Mouse (Mus musculus): Measurements from ENCODE around the gene Carnmt1.

Gene Carnmt1

DNA sequence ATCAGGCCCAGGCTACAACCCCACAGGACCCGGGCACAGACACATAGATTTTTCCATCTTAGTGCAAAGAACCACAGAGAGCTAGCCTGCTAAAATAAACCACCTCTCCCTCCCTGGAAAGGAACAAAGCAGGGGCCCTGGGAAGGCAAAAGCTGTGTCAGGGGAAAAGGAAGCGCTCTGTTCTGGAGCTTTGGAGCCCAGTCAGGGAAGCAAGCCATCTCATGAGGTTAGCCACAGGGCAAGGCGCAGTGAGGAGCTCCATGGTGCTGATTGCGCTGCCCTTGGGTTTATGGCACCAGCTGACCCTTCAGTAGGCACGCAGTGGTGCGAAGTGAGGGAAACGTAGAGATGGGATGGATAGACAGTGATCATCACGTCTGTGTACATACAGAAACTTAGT, 16.2 kb upstream of the Carnmt1 start:
- no peak for DNase-seq (ENCODE audit: low spot score in 2 of 2)

DNA sequence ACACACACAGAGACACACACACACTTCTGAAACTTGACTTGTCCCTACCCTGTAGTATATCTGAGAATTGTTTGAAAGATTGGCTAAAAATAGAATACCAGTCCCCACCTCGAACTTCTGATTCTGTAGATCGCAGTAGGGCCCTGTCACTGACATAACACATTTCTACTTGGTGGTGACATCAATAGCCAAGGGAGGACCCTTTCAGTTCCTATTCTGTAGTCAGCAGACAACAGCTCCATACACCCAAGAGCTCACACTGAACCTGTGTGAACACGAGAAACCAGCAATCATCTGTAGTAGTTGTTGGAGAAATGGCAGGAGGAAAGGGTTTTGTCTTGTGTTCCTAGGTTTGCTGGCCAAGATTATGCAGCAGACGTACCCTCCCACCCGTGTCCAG, 15.6 kb upstream of the Carnmt1 start:
- no peak for DNase-seq (ENCODE audit: low spot score in 2 of 2)

GRCm38 (mm10) chr19:18655999-18656398, 14.6 kb upstream of the Carnmt1 start:
- DNase-seq (ENCODE audit: low spot score in 2 of 2): no peak

DNA sequence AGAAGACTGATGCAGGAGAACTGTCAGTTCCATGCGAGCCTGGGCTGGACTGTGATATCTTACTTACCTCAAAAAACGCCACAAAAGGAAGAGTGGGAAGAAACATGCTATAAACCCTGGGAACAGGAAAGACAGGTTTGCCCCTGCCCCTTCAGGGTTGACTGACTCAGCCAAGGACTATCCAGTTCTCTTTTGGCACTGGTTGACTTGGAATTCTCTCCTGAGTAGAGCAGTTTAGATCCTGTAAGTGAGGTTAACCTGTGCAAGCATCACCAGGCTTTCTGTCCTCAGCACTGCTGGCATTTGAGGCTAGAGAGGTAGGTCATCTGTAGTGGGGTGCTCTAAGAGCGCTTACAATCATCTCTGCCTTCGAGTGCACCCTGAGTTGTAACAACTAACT, 12.1 kb upstream of the Carnmt1 start:
- DNase-seq (ENCODE audit: low spot score in 2 of 2): no peak

DNA sequence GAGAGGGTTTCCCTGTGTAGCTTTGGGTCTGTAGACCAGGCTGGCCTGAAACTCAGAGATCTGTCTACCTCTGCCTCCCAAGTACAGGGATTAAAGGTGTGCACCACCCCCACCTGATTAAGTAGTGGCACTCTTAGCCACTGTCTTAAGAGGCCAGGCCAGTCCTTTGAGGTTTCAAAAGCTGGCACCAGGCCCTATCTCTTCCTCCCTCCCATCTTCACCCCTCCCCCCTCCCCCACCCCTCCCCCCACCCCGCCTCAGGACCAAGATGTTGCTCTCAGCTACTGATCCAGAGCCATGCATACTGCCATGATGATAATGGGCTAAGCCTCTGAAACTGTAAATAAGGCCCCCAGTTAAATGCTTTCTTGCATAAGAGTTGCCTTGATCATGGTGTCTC, 11.2 kb upstream of the Carnmt1 start:
- no peak for DNase-seq (ENCODE audit: low spot score in 2 of 2)

- DNase-seq (ENCODE audit: low spot score in 2 of 2): no peak
Measured at GRCm38 (mm10) chr19:18660466-18660865, 10.1 kb upstream of the Carnmt1 start.

GRCm38 (mm10) chr19:18661683-18662082, 8.9 kb upstream of the Carnmt1 start:
- no peak for DNase-seq (ENCODE audit: low spot score in 2 of 2)

DNA sequence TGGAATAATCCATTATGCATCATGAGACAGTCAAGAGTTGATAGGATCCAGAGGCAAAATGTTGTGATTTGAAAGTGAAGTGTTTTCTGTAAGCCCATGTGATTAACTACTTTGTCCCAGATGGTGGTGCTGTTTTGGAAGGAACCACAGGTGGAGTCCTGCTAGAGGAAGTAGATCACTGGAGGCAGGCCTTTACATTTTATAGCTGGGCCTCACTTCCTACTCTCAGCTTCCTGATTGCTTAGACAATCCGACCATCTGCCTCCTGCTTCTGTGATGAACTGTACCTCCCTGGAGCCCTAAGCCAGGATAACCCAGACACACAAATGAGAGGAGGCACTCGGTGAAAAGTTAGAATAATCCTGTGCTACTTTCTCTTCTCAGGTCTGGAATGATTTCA, 6.7 kb upstream of the Carnmt1 start:
- no peak for DNase-seq (ENCODE audit: low spot score in 2 of 2)

DNA sequence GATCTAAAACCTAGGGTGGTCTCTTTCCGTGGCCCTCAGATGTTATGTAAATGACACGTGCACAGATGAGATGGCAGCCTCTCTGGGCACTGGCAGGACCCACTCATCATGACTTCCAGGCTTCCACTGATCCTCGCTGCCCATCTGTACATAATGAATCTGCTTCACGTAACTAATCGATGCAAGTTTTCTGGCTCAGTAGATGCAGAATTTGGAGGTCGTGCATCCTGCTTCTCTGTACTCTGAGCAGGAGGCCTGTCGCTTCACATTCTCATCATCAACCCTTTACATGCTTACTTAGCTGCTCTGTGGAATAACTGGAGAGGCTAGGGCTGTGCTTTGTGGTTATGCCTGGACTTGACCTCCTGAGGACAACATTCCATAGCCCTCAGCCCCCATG, 3.6 kb upstream of the Carnmt1 start:
- no peak for DNase-seq (ENCODE audit: low spot score in 2 of 2)

DNA sequence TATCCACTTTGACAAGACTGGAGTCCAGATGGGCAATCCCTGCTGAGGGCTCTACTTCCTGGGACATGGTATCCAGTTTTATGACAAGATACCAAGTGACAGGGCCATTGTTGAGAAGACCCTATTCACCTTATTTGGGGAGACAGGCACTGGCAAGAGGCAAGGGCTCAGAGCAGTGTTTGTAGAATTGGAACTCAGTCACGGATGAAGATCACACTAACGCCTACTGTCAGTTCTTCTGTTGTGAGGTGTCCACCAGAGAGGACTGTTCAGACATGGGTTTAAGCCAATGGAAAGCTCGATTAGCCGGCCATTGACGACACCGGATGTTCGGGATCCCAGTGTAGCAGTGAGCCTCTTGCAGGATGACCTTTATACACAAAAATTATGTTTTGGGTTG, 1.0 kb upstream of the Carnmt1 start:
- no peak for DNase-seq (ENCODE audit: low spot score in 2 of 2)

GRCm38 (mm10) chr19:18671056-18671741, 635 bp downstream of the Carnmt1 start:
- DNase-seq (ENCODE audit: low spot score in 2 of 2): peak; percentile 32 to 41

DNA sequence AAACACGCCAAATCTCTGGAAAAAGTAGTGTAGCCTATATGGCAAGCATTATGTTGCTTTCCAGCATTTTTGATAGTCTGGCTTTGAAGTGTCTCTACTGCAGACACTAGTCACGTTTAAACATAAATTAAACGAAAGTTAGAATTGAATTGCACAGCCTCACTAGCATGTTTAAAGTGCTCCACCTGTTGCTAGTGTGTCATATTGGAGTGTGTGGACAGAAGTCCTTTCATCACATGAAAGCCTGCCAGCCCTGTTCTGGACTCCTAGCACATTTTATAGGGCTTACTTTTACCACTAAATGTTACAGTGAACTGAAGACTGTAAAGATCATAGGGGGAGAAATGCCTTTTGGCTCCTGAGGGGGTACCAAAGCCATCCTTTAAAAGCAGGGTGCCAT, 1.9 kb downstream of the Carnmt1 start:
- no peak for DNase-seq (ENCODE audit: low spot score in 2 of 2)

GRCm38 (mm10) chr19:18673116-18673515, 2.6 kb downstream of the Carnmt1 start:
- DNase-seq (ENCODE audit: low spot score in 2 of 2): no peak

DNA sequence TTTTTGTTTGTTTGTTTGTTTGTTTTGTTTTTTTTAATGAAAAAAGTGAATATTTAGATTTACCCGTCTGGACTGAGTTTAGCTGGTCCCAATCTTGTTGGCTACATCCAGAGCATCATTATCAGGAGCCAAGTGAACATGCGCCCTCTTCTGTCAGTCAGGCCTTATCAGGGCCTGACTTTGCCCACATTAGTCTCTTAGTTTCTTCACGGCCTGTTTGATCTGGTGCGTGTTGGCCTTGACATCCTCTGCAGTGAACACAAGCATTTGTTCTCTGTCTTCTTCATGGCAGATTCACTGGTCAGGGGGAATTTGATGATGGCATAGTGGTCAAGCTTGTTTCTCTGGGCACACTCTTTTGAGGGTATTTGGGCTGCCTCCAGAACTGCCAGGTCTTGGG, 11.6 kb downstream of the Carnmt1 start:
- DNase-seq (ENCODE audit: low spot score in 2 of 2): no peak

DNA sequence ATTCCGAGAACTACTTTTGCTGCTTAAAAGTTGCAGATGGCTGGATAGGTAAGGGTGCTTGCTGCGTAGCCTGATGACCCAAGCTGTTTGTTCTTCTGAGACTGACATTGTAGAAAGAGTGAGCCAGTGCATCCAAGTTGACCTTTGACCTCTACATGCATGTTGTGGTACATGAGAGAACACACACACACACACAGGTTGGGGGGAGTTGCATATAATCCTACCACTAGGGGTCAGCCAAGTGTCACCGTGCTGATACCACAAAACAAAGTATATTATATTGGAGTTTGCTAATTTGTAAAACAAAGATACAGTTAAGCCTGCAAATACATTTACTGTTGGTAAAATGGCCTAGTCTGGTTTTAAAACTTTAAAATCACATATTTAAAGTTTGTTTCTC, 17.0 kb downstream of the Carnmt1 start:
- DNase-seq (ENCODE audit: low spot score in 2 of 2): peak in 1 of 2 experiments; percentile 8

GRCm38 (mm10) chr19:18692176-18692575, 21.6 kb downstream of the Carnmt1 start:
- no peak for DNase-seq (ENCODE audit: low spot score in 2 of 2)

DNA sequence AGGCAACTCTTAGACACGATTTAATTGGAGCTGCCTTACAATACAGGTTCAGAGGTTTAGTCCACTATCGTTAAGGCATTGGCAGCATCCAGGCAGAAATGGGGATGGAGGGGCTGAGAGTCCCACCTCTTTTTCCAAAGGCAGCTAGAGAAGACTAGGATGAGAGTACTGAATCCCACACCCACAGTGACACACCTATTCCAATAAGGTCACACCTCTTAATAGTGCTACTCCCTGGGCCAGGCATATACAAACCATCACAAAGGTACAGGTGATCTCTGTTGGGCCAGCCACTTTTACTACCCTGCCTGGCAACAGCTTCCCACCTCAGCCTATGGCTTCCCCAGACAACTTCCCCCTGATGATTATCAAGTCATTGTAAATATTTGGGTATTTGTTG, 22.2 kb downstream of the Carnmt1 start:
- no peak for DNase-seq (ENCODE audit: low spot score in 2 of 2)

- DNase-seq (ENCODE audit: low spot score in 2 of 2): no peak
Measured at GRCm38 (mm10) chr19:18695116-18695515, 24.6 kb downstream of the Carnmt1 start.

GRCm38 (mm10) chr19:18695552-18695951, 25.0 kb downstream of the Carnmt1 start:
- DNase-seq (ENCODE audit: low spot score in 2 of 2): no peak

- DNase-seq (ENCODE audit: low spot score in 2 of 2): no peak
Measured at GRCm38 (mm10) chr19:18708101-18708500, 37.5 kb downstream of the Carnmt1 start.

DNA sequence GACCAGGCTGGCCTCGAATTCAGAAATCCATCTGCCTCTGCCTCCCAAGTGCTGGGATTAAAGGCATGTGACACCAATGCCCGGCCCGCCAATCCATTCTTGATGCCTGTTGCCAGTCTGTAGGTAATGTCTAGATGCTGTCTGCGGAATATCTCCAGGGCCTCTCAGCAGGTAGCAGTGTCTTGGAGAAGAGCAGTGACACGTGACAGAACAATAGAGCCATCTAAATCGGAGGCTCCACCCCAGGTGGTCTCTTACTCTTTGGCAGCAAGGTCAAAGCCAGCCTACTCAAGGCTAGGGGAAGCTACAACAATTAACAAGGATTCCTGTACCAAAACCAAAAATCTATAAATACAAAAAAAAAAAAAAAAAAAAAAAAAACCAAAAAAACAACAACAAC, 40.3 kb downstream of the Carnmt1 start:
- no peak for DNase-seq (ENCODE audit: low spot score in 2 of 2)

DNA sequence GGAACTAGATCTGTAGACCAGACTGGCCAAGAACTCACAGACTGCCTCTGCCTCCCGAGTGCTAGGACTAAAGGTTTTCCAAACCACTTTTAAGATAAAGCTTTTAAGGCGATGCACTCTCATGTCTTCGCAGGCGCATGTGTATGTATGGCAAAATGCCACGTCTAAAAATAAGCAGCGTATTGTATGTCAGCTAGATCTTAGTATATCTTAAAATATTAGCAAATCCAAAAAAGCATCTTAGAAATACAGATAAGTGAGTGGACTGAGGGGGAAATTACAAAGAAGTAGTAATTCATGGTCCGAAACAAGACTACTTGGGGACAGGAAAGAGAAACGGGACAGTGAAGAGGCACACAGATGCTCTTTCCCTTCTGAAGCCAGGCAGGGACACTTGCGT, 41.0 kb downstream of the Carnmt1 start:
- no peak for DNase-seq (ENCODE audit: low spot score in 2 of 2)

GRCm38 (mm10) chr19:18712153-18712865, 41.7 kb downstream of the Carnmt1 start:
- no peak for DNase-seq (ENCODE audit: low spot score in 2 of 2)

- DNase-seq (ENCODE audit: low spot score in 2 of 2): peak; percentile 97
Measured at GRCm38 (mm10) chr19:18712866-18713300, 42.3 kb downstream of the Carnmt1 start, which contains the start of gene D030056L22Rik. TSS of gene D030056L22Rik (plus strand) at chr19:18713193.
